Mouse (Mus musculus) embryonic facial prominence, embryonic 10.5 days (tissue): ENCODE measurements around the gene Atp6v0a2. TPM values are rescaled to one million over a fixed set of nuclear protein-coding genes. Genes with fewer than 3 reads are reported as not detected.

Experiments
- DNase-seq: peaks from one replicate; pipeline ENCODE4 v3.0.0-alpha.2; 2017; ENCODE audit warnings: low spot score
- H3K27ac ChIP-seq: fragments of 300-500 bp; sonication (generic); replicated peaks from 2 replicates; pipeline ENCODE4 v1.5.1; 2016; ENCODE audit warnings: mild to moderate bottlenecking
- H3K27me3 ChIP-seq: fragments of 300-500 bp; sonication (generic); replicated peaks from 2 replicates; pipeline ENCODE4 v1.6.1; 2016; ENCODE audit warnings: low read depth, mild to moderate bottlenecking; ENCODE audit not compliant: poor library complexity, severe bottlenecking
- H3K36me3 ChIP-seq: fragments of 300-500 bp; sonication (generic); replicated peaks from 2 replicates; pipeline ENCODE4 v1.6.1; 2016; ENCODE audit warnings: mild to moderate bottlenecking, moderate library complexity
- H3K4me1 ChIP-seq: fragments of 300-500 bp; sonication (generic); 2 replicates; pipeline ENCODE4 v1.6.1; 2016
- H3K4me3 ChIP-seq: fragments of 300-500 bp; sonication (generic); 2 replicates; pipeline ENCODE4 v1.5.1; 2016; ENCODE audit warnings: mild to moderate bottlenecking, moderate library complexity
- H3K9me3 ChIP-seq: fragments of 300-500 bp; sonication (generic); 2 replicates; pipeline ENCODE4 v1.6.1; 2016; ENCODE audit warnings: mild to moderate bottlenecking
- WGBS: fragments of 180-500 bp; shearing (Covaris S2); methylation state at CpG from one replicate; pipeline ENCODE4 v1.1.7; 2016; 5-methylcytosine and 5-hydroxymethylcytosine counted together
- polyA plus RNA-seq: library from polyadenylated mRNA; unstranded; fragments of >200 nt; fragmentation: Nextera tagmentation; extraction: Ambion mirVana; gene quantifications from 2 replicates; pipeline ENCODE4 v1.2.1, GENCODE M21; 2016

The Atp6v0a2 gene
- polyA plus RNA-seq, 1 experiment from 2014 or later: 40.8 TPM

DNA sequence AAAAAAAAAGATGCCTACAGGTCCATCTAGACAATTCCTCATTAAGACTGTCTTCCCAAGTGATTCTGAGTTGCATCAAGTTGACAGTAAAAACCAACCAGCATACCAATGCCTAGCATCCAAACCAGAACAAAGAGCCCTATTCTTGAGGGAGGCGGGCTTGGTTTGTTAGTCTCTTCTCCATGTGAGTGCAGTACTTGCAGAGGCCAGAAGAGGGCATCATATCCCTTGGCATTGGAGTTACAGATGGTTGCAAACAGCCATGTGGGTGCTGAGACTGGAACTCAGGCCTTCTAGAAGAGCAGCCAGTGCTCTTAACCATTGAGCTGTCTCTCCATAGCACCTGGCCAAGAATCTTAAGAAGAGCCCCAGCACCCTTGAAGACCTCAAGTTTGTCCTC lies 133.4 kb downstream of the Atp6v0a2 start:
- Histone ChIP-seq H3K27ac (no peak overlapping the region), H3K4me1 (no peaks in the 10 kb centered on the region), H3K4me3 (no peak overlapping the region), H3K9me3 (peaks cover 8% of the 10 kb centered on the region; the same call in 1 of the 2 replicates), H3K27me3 (no peaks in the 10 kb centered on the region), H3K36me3 (no peaks in the 10 kb centered on the region)
- DNase-seq: no peak
- 79% methylated on average over 1 of the region's 1 CpGs for WGBS

Other genes starting within 250 kb of the Atp6v0a2 start
- gene Sbno1, start 202.6 kb upstream of the Atp6v0a2 start, polyA plus RNA-seq: 98.3 and 103 TPM in 2 replicates
- gene Kmt5a, start 188.6 kb upstream of the Atp6v0a2 start, polyA plus RNA-seq: 48.5 and 55.7 TPM in 2 replicates
- gene Rilpl2, start 150.2 kb upstream of the Atp6v0a2 start, polyA plus RNA-seq: 24.9 and 26.0 TPM in 2 replicates
- gene Snrnp35, start 145.4 kb upstream of the Atp6v0a2 start, polyA plus RNA-seq: 28.3 and 28.8 TPM in 2 replicates
- 23.1 and 26.4 TPM in 2 replicates for gene Rilpl1, start 97.2 kb upstream of the Atp6v0a2 start, polyA plus RNA-seq
- gene Tmed2, start 87.9 kb upstream of the Atp6v0a2 start, polyA plus RNA-seq: 453 and 454 TPM in 2 replicates
- gene Ddx55, start 75.7 kb upstream of the Atp6v0a2 start, polyA plus RNA-seq: 16.7 and 18.2 TPM in 2 replicates
- gene Eif2b1, start 49.4 kb upstream of the Atp6v0a2 start, polyA plus RNA-seq: 83.7 and 88.2 TPM in 2 replicates
- 114 TPM in 2 replicates for gene Gtf2h3, start 49.4 kb upstream of the Atp6v0a2 start, polyA plus RNA-seq
- gene Dnah10, start 96.5 kb downstream of the Atp6v0a2 start, polyA plus RNA-seq: 0.04 and 0.07 TPM in 2 replicates
- 12.1 and 13.8 TPM in 2 replicates for gene Ccdc92, start 233.8 kb downstream of the Atp6v0a2 start, polyA plus RNA-seq
- 162 and 171 TPM in 2 replicates for gene Zfp664, start 234.1 kb downstream of the Atp6v0a2 start, polyA plus RNA-seq